Mouse (Mus musculus) cortical plate, adult 2 months (tissue): Measurements from ENCODE around the gene Cdc42ep4.

Experiments
- CTCF ChIP-seq: fragments of 200-500 bp; IDR thresholded peaks from 2 replicates; pipeline ENCODE4 v1.5.1; 2011; ENCODE audit warnings: mild to moderate bottlenecking, control low read depth, low read length; ENCODE audit not compliant: insufficient read depth; ENCODE audit errors: extremely low read depth
- POLR2A ChIP-seq: fragments of 200-500 bp; IDR thresholded peaks from 2 replicates; pipeline ENCODE4 v1.6.1; 2011; ENCODE audit warnings: mild to moderate bottlenecking, low read length, control low read depth; ENCODE audit not compliant: insufficient read depth; ENCODE audit errors: extremely low read depth

- no peak for TF ChIP-seq CTCF
- TF ChIP-seq POLR2A = no peak
These were observed 53.6 kb downstream of the Cdc42ep4 start for GRCm38 (mm10) chr11:113698013-113698545.
